In the genomic region with DNA sequence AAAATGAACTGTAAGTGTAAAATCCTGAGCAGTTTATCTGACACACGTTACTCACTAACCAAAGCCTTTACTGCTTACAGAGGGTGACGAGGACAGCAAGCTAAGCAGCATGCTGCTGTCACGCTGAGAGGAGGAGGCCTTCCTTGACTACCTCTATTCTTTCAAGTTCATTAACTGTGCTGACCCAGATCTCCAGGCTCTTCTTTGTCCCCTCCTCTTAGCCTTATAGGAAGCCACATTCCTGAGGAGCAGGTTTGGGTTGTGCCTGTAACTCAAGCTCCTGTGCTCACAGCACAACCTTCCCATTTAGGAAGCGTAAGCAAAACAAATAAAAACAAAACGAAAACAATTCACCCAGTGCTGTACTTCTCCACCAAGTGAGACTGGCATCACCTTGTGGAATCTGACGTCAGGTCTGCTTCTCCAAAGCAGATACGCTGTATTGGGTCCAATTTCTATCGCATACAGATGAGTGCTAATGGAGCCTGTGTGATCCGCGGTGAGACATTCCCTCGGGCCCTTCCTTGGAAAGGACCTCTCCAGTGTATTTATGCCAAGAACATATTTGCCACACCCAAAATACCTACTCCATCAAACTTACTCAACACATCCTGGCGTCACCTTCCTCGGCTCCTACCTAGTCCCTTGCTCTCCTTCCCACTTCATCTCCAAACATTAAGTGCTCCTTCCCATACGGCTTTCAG, we compare ENCODE assay signal across 17 mouse cellular contexts. TPM values are rescaled to one million over a fixed set of nuclear protein-coding genes. Genes with fewer than 3 reads are reported as not detected.
DNase-seq lines count a peak whose midpoint lies in the region; ATAC-seq and TF ChIP-seq lines count a peak whose summit lies in the region.
"Had no signal": no experiment of that assay in that cellular context is flagged by ENCODE, and none has a peak within 500 bp of the region (broad histone marks: within the 10 kb centered on the region; RNA-seq: fewer than 3 reads in every experiment).

No protein-coding gene starts in this region.

- H3K4me2 ChIP-seq in kidney, postnatal 0 days (ENCODE audit: low read length) = peak overlapping the region; percentile 11; the same call in 1 of the 2 replicates
- H3K4me2 ChIP-seq: limb, embryonic 13.5 days; neural tube, embryonic 15.5 days; stomach, embryonic 15.5 days had no signal

- ATAC-seq in cerebellum, adult (ENCODE audit: insufficient number of reproducible peaks, low FRiP score, low TSS enrichment) = 0 out of 2 replicates have a peak, but pooled peaks have one; percentile 31
- ATAC-seq in megakaryocyte, adult 5-6 weeks (ENCODE audit: poor library complexity, severe bottlenecking) = no peak
- peak; percentile 52; the same call in 1 of the 2 replicates for ATAC-seq in kidney, postnatal 0 days (replicated peaks; ENCODE audit: low FRiP score, low read depth)
- ATAC-seq: forebrain, embryonic 14.5 days had no signal

- peaks cover 81% of the 10 kb centered on the region for H3K4me1 ChIP-seq in megakaryocyte, embryonic 14.5 days
- 0 out of 2 replicates have a peak, but pooled peaks cover 2% of the 10 kb centered on the region for H3K4me1 ChIP-seq in kidney, postnatal 0 days (replicated peaks; ENCODE audit: insufficient read depth, low read length)
- H3K4me1 ChIP-seq: stomach, embryonic 15.5 days had no signal

- peaks cover 62% of the 10 kb centered on the region for H3K36me3 ChIP-seq in megakaryocyte, embryonic 14.5 days (replicated peaks; ENCODE audit: low read length)
- no peaks in the 10 kb centered on the region for H3K36me3 ChIP-seq in kidney, postnatal 0 days (ENCODE audit: insufficient read depth, low read length)
- H3K36me3 ChIP-seq: limb, embryonic 13.5 days; neural tube, embryonic 15.5 days; stomach, embryonic 15.5 days had no signal

- no peak overlapping the region for H3K9ac ChIP-seq in kidney, postnatal 0 days (ENCODE audit: low read depth, low read length)
- H3K9ac ChIP-seq: limb, embryonic 13.5 days; neural tube, embryonic 15.5 days; stomach, embryonic 15.5 days had no signal

- H3K9me3 ChIP-seq in megakaryocyte, embryonic 14.5 days = no peaks in the 10 kb centered on the region
- no peaks in the 10 kb centered on the region for H3K9me3 ChIP-seq in kidney, postnatal 0 days (replicated peaks; ENCODE audit: low read length)
- H3K9me3 ChIP-seq: limb, embryonic 13.5 days; midbrain, embryonic 10.5 days; neural tube, embryonic 15.5 days; stomach, embryonic 15.5 days had no signal

- H3K27ac ChIP-seq in kidney, postnatal 0 days = no peak overlapping the region
- H3K27ac ChIP-seq: limb, embryonic 13.5 days; midbrain, embryonic 10.5 days; neural tube, embryonic 15.5 days; stomach, embryonic 15.5 days had no signal

- no peaks in the 10 kb centered on the region for H3K27me3 ChIP-seq in megakaryocyte, embryonic 14.5 days (replicated peaks)
- H3K27me3 ChIP-seq in kidney, postnatal 0 days (ENCODE audit: insufficient read depth, low read length) = no peaks in the 10 kb centered on the region
- H3K27me3 ChIP-seq: CH12.LX; limb, embryonic 13.5 days; neural tube, embryonic 15.5 days; stomach, embryonic 15.5 days had no signal

- TF ChIP-seq CTCF in kidney, postnatal 0 days (IDR thresholded peaks at IDR 0.05; ENCODE audit: low read depth) = no peak

- WGBS in kidney, postnatal 0 days = 58% methylated on average over 14 of the region's 14 CpGs

- H3K4me3 ChIP-seq in megakaryocyte, embryonic 14.5 days (replicated peaks) = peak overlapping the region; percentile 64
- H3K4me3 ChIP-seq in kidney, postnatal 0 days (replicated peaks; ENCODE audit: low read depth, low read length) = no peak overlapping the region
- H3K4me3 ChIP-seq: limb, embryonic 13.5 days; midbrain, embryonic 10.5 days; neural tube, embryonic 15.5 days; stomach, embryonic 15.5 days had no signal

- no peak for DNase-seq in cerebellum, adult 18-20 months
- DNase-seq in kidney, adult 18-20 months = peak; percentile 19
- no peak for DNase-seq in kidney, adult 8-10 months
- peak; percentile 62 for DNase-seq in kidney, postnatal 0 days (ENCODE audit: low spot score)
- DNase-seq in testis, postnatal 10 days (ENCODE audit: low spot score) = no peak
- DNase-seq: cerebellum, adult 11 months; heart, postnatal 36 days; thymus, postnatal 36 days had no signal

RNA-seq across cellular contexts. Expression of gene Strn, which starts 10.1 kb away (rescaled TPM):
- 1.3 and 1.9 TPM in 2 replicates for polyA plus RNA-seq in megakaryocyte, embryonic 14.5 days (2012; ENCODE audit: insufficient read depth, low replicate concordance)
- 26.5 and 33.7 TPM in 2 replicates for total RNA-seq in megakaryocyte, adult 5-6 weeks (2015)
- total RNA-seq in megakaryocyte, adult 5-6 weeks (2017) = 45.5 and 58.7 TPM in 2 replicates
- polyA plus RNA-seq in kidney, postnatal 0 days (2015; fragmentation: Nextera tagmentation; extraction: Ambion mirVana) = 3.5 and 3.7 TPM in 2 replicates

Comparison
In these comparisons a context has a peak if more than half of its experiments do, and no peak if none do; other contexts are left out.
1. DNase-seq: peak in kidney, adult 18-20 months (single experiment) and kidney, postnatal 0 days (single experiment); none in cerebellum, adult 18-20 months (0 of 2), kidney, adult 8-10 months (0 of 2) and testis, postnatal 10 days (single experiment).